Mouse (Mus musculus) CH12.LX (cell line): ENCODE data around the gene Ncoa7.

Experiments
- CHD1 ChIP-seq: IDR thresholded peaks from 2 replicates; pipeline ENCODE4 v1.6.1; 2012; ENCODE audit warnings: low read depth, low read length, improper control_type of control experiment, inconsistent platforms
- CHD2 ChIP-seq: IDR thresholded peaks from 2 replicates; pipeline ENCODE4 v1.6.1; 2011; ENCODE audit warnings: low read length, improper control_type of control experiment
- CTCF ChIP-seq, 2 experiments: IDR thresholded peaks in 1 of 2; conservative IDR thresholded peaks in 1 of 2; 2 replicates each; pipeline ENCODE4 v1.5.1; 2011 to 2012; ENCODE audit warnings: low read depth in 2 of 2, low read length in 2 of 2, improper control_type of control experiment in 1 of 2, inconsistent platforms in 1 of 2, mild to moderate bottlenecking in 1 of 2, moderate library complexity in 1 of 2
- E2F4 ChIP-seq: IDR thresholded peaks from 2 replicates; pipeline ENCODE4 v1.6.1; 2011; ENCODE audit warnings: low read depth, low read length, improper control_type of control experiment; ENCODE audit not compliant: insufficient replicate concordance
- EP300 ChIP-seq: IDR thresholded peaks from 2 replicates; pipeline ENCODE4 v1.6.1; 2011; ENCODE audit warnings: low read length, improper control_type of control experiment
- ETS1 ChIP-seq: conservative IDR thresholded peaks from 2 replicates; pipeline ENCODE4 v1.6.1; 2012; ENCODE audit warnings: low read depth, mild to moderate bottlenecking, inconsistent platforms, low read length, improper control_type of control experiment, moderate library complexity
- MEF2A ChIP-seq: IDR thresholded peaks from 2 replicates; pipeline ENCODE4 v1.6.1; 2014; ENCODE audit warnings: low read depth, mild to moderate bottlenecking, inconsistent platforms, low read length, improper control_type of control experiment, borderline replicate concordance
- MXI1 ChIP-seq: IDR thresholded peaks from 2 replicates; pipeline ENCODE4 v1.6.1; 2011; ENCODE audit warnings: mild to moderate bottlenecking, low read depth, low read length, improper control_type of control experiment
- NELFE ChIP-seq: IDR thresholded peaks from 2 replicates; pipeline ENCODE4 v1.6.1; 2011; ENCODE audit warnings: low read depth, low read length, improper control_type of control experiment
- POLR2A ChIP-seq: IDR thresholded peaks from 2 replicates; pipeline ENCODE4 v1.6.1; 2011; ENCODE audit warnings: low read depth, mild to moderate bottlenecking, improper control_type of control experiment, low read length
- POLR2AphosphoS2 ChIP-seq: IDR thresholded peaks from 2 replicates; pipeline ENCODE4 v1.6.1; 2011; ENCODE audit warnings: low read depth, low read length, improper control_type of control experiment
- RCOR1 ChIP-seq: conservative IDR thresholded peaks from 2 replicates; pipeline ENCODE4 v1.6.1; 2012; ENCODE audit warnings: low read depth, mild to moderate bottlenecking, inconsistent platforms, low read length, improper control_type of control experiment

DNA sequence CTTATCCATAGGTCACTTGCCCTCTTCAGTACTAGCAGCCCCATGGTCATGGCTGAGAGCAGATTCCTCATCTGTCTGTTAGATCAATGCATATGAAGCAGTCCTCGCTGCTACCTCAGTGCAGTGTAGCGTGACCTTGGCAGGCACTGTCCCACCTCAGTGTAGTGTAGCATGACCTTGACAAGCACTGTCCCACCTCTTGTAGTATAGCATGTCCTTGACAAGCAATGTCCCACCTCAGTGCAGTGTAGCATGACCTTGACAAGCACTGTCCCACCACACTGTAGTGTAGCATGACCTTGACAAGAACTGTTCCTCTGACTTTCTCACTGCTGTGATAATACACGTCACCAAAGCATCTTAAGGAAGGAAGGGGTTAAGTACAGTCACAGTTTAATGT, 82.6 kb downstream of the Ncoa7 start:
- TF ChIP-seq POLR2A (no peak), CTCF (conservative IDR thresholded peaks at IDR 0.05 in 1 of 2, IDR thresholded peaks at IDR 0.05 in 1 of 2; ENCODE audit: low read depth in 2 of 2, low read length in 2 of 2) (no peak), POLR2AphosphoS2 (no peak), MEF2A (no peak), CHD1 (no peak), CHD2 (no peak), MXI1 (no peak), EP300 (no peak), ETS1 (no peak), E2F4 (no peak), NELFE (no peak), RCOR1 (no peak)
